Mouse (Mus musculus) embryonic facial prominence, embryonic 13.5 days (tissue): ENCODE data around the gene Fus. TPM values are rescaled to one million over a fixed set of nuclear protein-coding genes. Genes with fewer than 3 reads are reported as not detected.

Source experiments
- ATAC-seq: fragments of 200-750 bp; cut with Nextera tagmentation; 2 replicates; pipeline ENCODE4 v1.8.0; 2017; ENCODE audit warnings: low read depth; ENCODE audit not compliant: insufficient number of reproducible peaks, insufficient read depth, low FRiP score, low TSS enrichment
- H3K27ac ChIP-seq: fragments of 300-500 bp; sonication (generic); 2 replicates; pipeline ENCODE4 v1.5.1; 2015; ENCODE audit warnings: moderate library complexity, mild to moderate bottlenecking, inconsistent platforms
- H3K27me3 ChIP-seq: fragments of 300-500 bp; sonication (generic); 2 replicates; pipeline ENCODE4 v1.6.1; 2015; ENCODE audit warnings: mild to moderate bottlenecking, inconsistent platforms
- H3K36me3 ChIP-seq: fragments of 300-500 bp; sonication (generic); 2 replicates; pipeline ENCODE4 v1.6.1; 2015; ENCODE audit warnings: mild to moderate bottlenecking, inconsistent platforms
- H3K4me1 ChIP-seq: fragments of 300-500 bp; sonication (generic); 2 replicates; pipeline ENCODE4 v1.6.1; 2015; ENCODE audit warnings: inconsistent platforms
- H3K4me2 ChIP-seq: fragments of 300-500 bp; sonication (generic); 2 replicates; pipeline ENCODE4 v1.6.1; 2015; ENCODE audit warnings: moderate library complexity, mild to moderate bottlenecking, inconsistent platforms
- H3K4me3 ChIP-seq: fragments of 300-500 bp; sonication (generic); 2 replicates; pipeline ENCODE4 v1.5.1; 2015; ENCODE audit warnings: mild to moderate bottlenecking, inconsistent platforms
- H3K9ac ChIP-seq: fragments of 300-500 bp; sonication (generic); 2 replicates; pipeline ENCODE4 v1.6.1; 2015; ENCODE audit warnings: mild to moderate bottlenecking, inconsistent platforms
- H3K9me3 ChIP-seq: fragments of 300-500 bp; sonication (generic); 2 replicates; pipeline ENCODE4 v1.6.1; 2016; ENCODE audit warnings: inconsistent platforms
- WGBS: fragments of 180-500 bp; shearing (Covaris S2); methylation state at CpG from one replicate; pipeline ENCODE4 v1.1.7; 2015; ENCODE audit warnings: mixed read lengths; 5-methylcytosine and 5-hydroxymethylcytosine counted together
- polyA plus RNA-seq: library from polyadenylated mRNA; unstranded; fragments of >200 nt; fragmentation: Nextera tagmentation; extraction: Ambion mirVana; gene quantifications from 2 replicates; pipeline ENCODE4 v1.2.1, GENCODE M21; 2015

The Fus gene
- polyA plus RNA-seq, 1 experiment from 2014 or later = 577 TPM

DNA sequence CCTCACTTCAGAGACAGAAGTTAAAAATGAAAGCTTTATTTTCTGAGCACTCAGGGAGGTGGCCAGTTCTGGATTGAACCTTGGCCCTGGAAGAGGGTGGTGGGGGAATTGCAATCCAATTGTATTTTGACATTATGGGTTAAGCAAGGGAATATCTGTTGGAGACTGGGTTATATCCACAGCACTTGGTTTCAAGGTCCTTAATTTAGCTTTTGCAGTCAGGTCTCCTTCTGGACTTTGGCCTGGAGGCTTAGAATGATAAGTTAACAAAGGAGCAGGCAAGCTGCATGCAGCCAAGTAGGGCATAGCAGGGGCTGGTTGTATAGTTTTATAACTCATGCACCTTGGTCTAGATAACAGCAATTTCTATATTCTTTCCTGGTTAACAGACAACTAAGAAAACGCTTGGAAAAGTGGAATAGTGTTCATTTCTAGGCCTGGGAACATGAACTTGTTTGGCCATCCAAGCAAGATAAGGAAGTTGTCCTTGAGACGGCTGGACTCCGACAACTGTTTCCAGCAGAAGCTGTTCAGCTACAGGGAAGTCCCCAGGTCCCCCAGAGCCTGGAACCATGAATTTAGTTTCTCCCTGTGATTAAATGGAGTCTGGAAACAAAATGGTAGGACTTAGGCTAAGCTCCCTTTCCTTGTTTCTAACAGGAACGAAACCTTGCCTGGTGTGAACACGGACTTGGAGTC is 65.2 kb downstream of the Fus start:
- Histone ChIP-seq H3K27me3 (no peaks in the 10 kb centered on the region), H3K4me3 (no peak overlapping the region), H3K4me1 (no peaks in the 10 kb centered on the region), H3K4me2 (no peak overlapping the region), H3K36me3 (no peaks in the 10 kb centered on the region), H3K9ac (no peak overlapping the region), H3K27ac (no peak overlapping the region), H3K9me3 (no peaks in the 10 kb centered on the region)
- no peak for ATAC-seq
- 87% methylated on average over 5 of the region's 5 CpGs for WGBS

DNA sequence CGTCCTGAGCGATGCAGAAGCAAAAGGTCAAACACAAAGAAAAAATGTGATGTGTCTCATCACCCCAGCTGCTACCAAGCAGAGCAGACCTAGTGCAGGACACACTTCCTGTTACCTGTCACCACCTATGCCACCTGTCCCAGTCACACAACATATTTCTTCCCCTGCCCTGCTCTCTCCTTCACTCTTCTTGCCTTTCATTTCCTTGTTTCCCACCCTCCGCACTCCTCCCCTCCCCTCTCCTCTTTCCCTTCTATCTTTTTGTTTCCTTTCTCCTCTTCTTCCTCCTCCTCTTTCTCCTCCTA is 65.7 kb downstream of the Fus start:
- Histone ChIP-seq H3K36me3 (no peaks in the 10 kb centered on the region), H3K4me2 (no peak overlapping the region), H3K9me3 (no peaks in the 10 kb centered on the region), H3K9ac (no peak overlapping the region), H3K4me3 (no peak overlapping the region), H3K4me1 (no peaks in the 10 kb centered on the region), H3K27me3 (no peaks in the 10 kb centered on the region), H3K27ac (no peak overlapping the region)
- no peak for ATAC-seq
- WGBS = 92% methylated on average over 3 of the region's 3 CpGs

DNA sequence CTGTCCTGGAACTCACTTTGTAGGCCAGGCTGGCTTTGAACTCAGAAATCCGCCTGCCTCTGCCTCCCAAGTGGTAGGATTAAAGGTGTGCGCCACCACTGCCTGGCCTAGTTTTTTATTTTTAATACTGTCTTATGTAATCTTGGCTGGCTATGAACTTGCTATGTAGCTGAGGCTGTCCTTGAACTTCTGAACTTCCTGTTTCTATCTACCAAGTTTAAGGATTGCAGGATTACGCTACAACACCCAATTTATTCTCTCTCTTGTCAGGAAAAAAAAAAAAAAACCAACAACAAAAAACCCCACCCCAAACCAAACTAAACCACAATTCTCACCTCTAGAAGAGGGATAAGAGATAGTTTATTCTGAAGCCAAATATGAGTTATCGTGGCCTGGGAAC is 66.4 kb downstream of the Fus start:
- Histone ChIP-seq H3K27me3 (no peaks in the 10 kb centered on the region), H3K4me3 (no peak overlapping the region), H3K36me3 (no peaks in the 10 kb centered on the region), H3K27ac (no peak overlapping the region), H3K4me2 (no peak overlapping the region), H3K9me3 (no peaks in the 10 kb centered on the region), H3K4me1 (no peaks in the 10 kb centered on the region), H3K9ac (no peak overlapping the region)
- WGBS = 90% methylated on average over 4 of the region's 4 CpGs
- ATAC-seq = no peak

Other genes with a start within 250 kb of the Fus start
- gene Ctf2, start 235.3 kb upstream of the Fus start, polyA plus RNA-seq = 0.60 and 0.69 TPM in 2 replicates
- gene Fbxl19, start 222.9 kb upstream of the Fus start, polyA plus RNA-seq = 7.5 and 8.7 TPM in 2 replicates
- 16.4 and 19.0 TPM in 2 replicates for gene Orai3, start 197.6 kb upstream of the Fus start, polyA plus RNA-seq
- gene Setd1a, start 190.8 kb upstream of the Fus start, polyA plus RNA-seq = 27.0 and 33.2 TPM in 2 replicates
- gene Gm49388, start 181.8 kb upstream of the Fus start, polyA plus RNA-seq = not detected in 2 replicates
- gene Hsd3b7, start 166.9 kb upstream of the Fus start, polyA plus RNA-seq = 15.0 and 15.2 TPM in 2 replicates
- gene Stx4a, start 143.2 kb upstream of the Fus start, polyA plus RNA-seq = 61.0 and 73.1 TPM in 2 replicates
- 7.4 and 8.7 TPM in 2 replicates for gene Stx1b, start 142.9 kb upstream of the Fus start, polyA plus RNA-seq
- gene Zfp646, start 91.2 kb upstream of the Fus start, polyA plus RNA-seq = 11.4 and 12.3 TPM in 2 replicates
- 24.9 and 28.2 TPM in 2 replicates for gene Zfp668, start 90.6 kb upstream of the Fus start, polyA plus RNA-seq
- gene Prss53, start 76.5 kb upstream of the Fus start, polyA plus RNA-seq = 1.4 and 1.5 TPM in 2 replicates
- not detected in 2 replicates for gene Gm21974, start 72.0 kb upstream of the Fus start, polyA plus RNA-seq
- gene Vkorc1, start 71.8 kb upstream of the Fus start, polyA plus RNA-seq = 136 and 137 TPM in 2 replicates
- 83.2 and 96.8 TPM in 2 replicates for gene Bckdk, start 63.4 kb upstream of the Fus start, polyA plus RNA-seq
- gene Kat8, start 54.9 kb upstream of the Fus start, polyA plus RNA-seq = 45.6 and 52.3 TPM in 2 replicates
- 8.7 and 14.0 TPM in 2 replicates for gene Prss8, start 37.4 kb upstream of the Fus start, polyA plus RNA-seq
- gene Prss36, start 20.7 kb upstream of the Fus start, polyA plus RNA-seq = 10.5 and 10.6 TPM in 2 replicates
- gene Pycard, start 26.4 kb downstream of the Fus start, polyA plus RNA-seq = 34.3 and 39.2 TPM in 2 replicates
- 0.18 TPM in 1 of 2 replicates, not detected in the other for gene Trim72, start 36.5 kb downstream of the Fus start, polyA plus RNA-seq
- 0.73 and 0.94 TPM in 2 replicates for gene Itgam, start 95.2 kb downstream of the Fus start, polyA plus RNA-seq
- gene Gm49368, start 95.2 kb downstream of the Fus start, polyA plus RNA-seq = not detected in 2 replicates
- gene Itgax, start 162.1 kb downstream of the Fus start, polyA plus RNA-seq = not detected in 2 replicates
- not detected in 2 replicates for gene Itgad, start 186.9 kb downstream of the Fus start, polyA plus RNA-seq
- gene Cox6a2, start 238.9 kb downstream of the Fus start, polyA plus RNA-seq = 2.6 and 5.1 TPM in 2 replicates